Mouse (Mus musculus): Measurements from ENCODE around the gene Prkd2. TPM values are rescaled to one million over a fixed set of nuclear protein-coding genes. Genes with fewer than 3 reads are reported as not detected.

Gene Prkd2
- polyA plus RNA-seq, 1 experiment from 2014 or later, result 2.7 TPM

- Histone ChIP-seq H3K4me1 (replicated peaks) (peaks cover 53% of the 10 kb centered on the region), H3K36me3 (peaks cover 73% of the 10 kb centered on the region), H3K9ac (no peak overlapping the region), H3K9me3 (replicated peaks) (no peaks in the 10 kb centered on the region), H3K4me2 (no peak overlapping the region), H3K27me3 (no peaks in the 10 kb centered on the region), H3K27ac (no peak overlapping the region), H3K4me3 (replicated peaks) (no peak overlapping the region)
- WGBS (ENCODE audit: insufficient replicate concordance), result 84% methylated on average over 3 of the region's 3 CpGs
- DNase-seq, result no peak
- no peak for ATAC-seq (ENCODE audit: low read depth)
Observed at GRCm38 (mm10) chr7:16918670-16919069, 76.0 kb downstream of the Prkd2 start.

- no peaks in the 10 kb centered on the region for H3K9me3 ChIP-seq (replicated peaks)
- peak; percentile 13; the same call in 1 of the 2 replicates for ATAC-seq (ENCODE audit: low read depth)
- no peak overlapping the region for H3K9ac ChIP-seq
- H3K27ac ChIP-seq, result peak overlapping the region; percentile 6; the same call in 1 of the 2 replicates
- H3K4me1 ChIP-seq (replicated peaks), result peaks cover 54% of the 10 kb centered on the region
- H3K36me3 ChIP-seq, result peaks cover 68% of the 10 kb centered on the region
- H3K4me2 ChIP-seq, result no peak overlapping the region
- DNase-seq, result no peak
- no peaks in the 10 kb centered on the region for H3K27me3 ChIP-seq
- H3K4me3 ChIP-seq (replicated peaks), result no peak overlapping the region
- 52% methylated on average over 13 of the region's 13 CpGs for WGBS (ENCODE audit: insufficient replicate concordance)
Observed at GRCm38 (mm10) chr7:16919395-16920149, 76.9 kb downstream of the Prkd2 start.

Other genes starting within 250 kb of the Prkd2 start
- 1.7 and 2.3 TPM in 2 replicates for gene Arhgap35, start 227.9 kb upstream of the Prkd2 start, polyA plus RNA-seq (2015; fragmentation: Nextera tagmentation; extraction: Ambion mirVana)
- not detected in 2 replicates for gene Ceacam15, start 167.2 kb upstream of the Prkd2 start, polyA plus RNA-seq (2015; fragmentation: Nextera tagmentation; extraction: Ambion mirVana)
- gene Ceacam9, start 121.0 kb upstream of the Prkd2 start, polyA plus RNA-seq (2015; fragmentation: Nextera tagmentation; extraction: Ambion mirVana), result not detected in 2 replicates
- 195 and 202 TPM in 2 replicates for gene Ap2s1, start 104.5 kb upstream of the Prkd2 start, polyA plus RNA-seq (2015; fragmentation: Nextera tagmentation; extraction: Ambion mirVana)
- gene Slc1a5, start 61.6 kb upstream of the Prkd2 start, polyA plus RNA-seq (2015; fragmentation: Nextera tagmentation; extraction: Ambion mirVana), result 92.3 and 93.0 TPM in 2 replicates
- 32.8 and 34.0 TPM in 2 replicates for gene Strn4, start 27.0 kb upstream of the Prkd2 start, polyA plus RNA-seq (2015; fragmentation: Nextera tagmentation; extraction: Ambion mirVana)
- gene Fkrp, start 26.2 kb upstream of the Prkd2 start, polyA plus RNA-seq (2015; fragmentation: Nextera tagmentation; extraction: Ambion mirVana), result 10.0 and 10.7 TPM in 2 replicates
- gene Dact3, start 32.4 kb downstream of the Prkd2 start, polyA plus RNA-seq (2015; fragmentation: Nextera tagmentation; extraction: Ambion mirVana), result 0.15 and 0.17 TPM in 2 replicates
- gene Gng8, start 48.9 kb downstream of the Prkd2 start, polyA plus RNA-seq (2015; fragmentation: Nextera tagmentation; extraction: Ambion mirVana), result 0.67 and 0.81 TPM in 2 replicates
- 1.0 and 1.5 TPM in 2 replicates for gene Ptgir, start 63.6 kb downstream of the Prkd2 start, polyA plus RNA-seq (2015; fragmentation: Nextera tagmentation; extraction: Ambion mirVana)
- 92.0 and 102 TPM in 2 replicates for gene Calm3, start 81.2 kb downstream of the Prkd2 start, polyA plus RNA-seq (2015; fragmentation: Nextera tagmentation; extraction: Ambion mirVana)
- gene Pnmal2, start 101.8 kb downstream of the Prkd2 start, polyA plus RNA-seq (2015; fragmentation: Nextera tagmentation; extraction: Ambion mirVana), result 0.34 and 0.61 TPM in 2 replicates
- 0.07 and 0.10 TPM in 2 replicates for gene Pnmal1, start 116.8 kb downstream of the Prkd2 start, polyA plus RNA-seq (2015; fragmentation: Nextera tagmentation; extraction: Ambion mirVana)
- 0.07 and 0.09 TPM in 2 replicates for gene Gm42372, start 140.2 kb downstream of the Prkd2 start, polyA plus RNA-seq (2015; fragmentation: Nextera tagmentation; extraction: Ambion mirVana)
- gene Ccdc8, start 149.8 kb downstream of the Prkd2 start, polyA plus RNA-seq (2015; fragmentation: Nextera tagmentation; extraction: Ambion mirVana), result 2.8 and 3.6 TPM in 2 replicates
- gene Ppp5c, start 185.0 kb downstream of the Prkd2 start, polyA plus RNA-seq (2015; fragmentation: Nextera tagmentation; extraction: Ambion mirVana), result 54.0 and 61.1 TPM in 2 replicates
- gene Hif3a, start 219.5 kb downstream of the Prkd2 start, polyA plus RNA-seq (2015; fragmentation: Nextera tagmentation; extraction: Ambion mirVana), result 12.6 and 14.8 TPM in 2 replicates
- 0.08 and 0.09 TPM in 2 replicates for gene Psg16, start 231.1 kb downstream of the Prkd2 start, polyA plus RNA-seq (2015; fragmentation: Nextera tagmentation; extraction: Ambion mirVana)

All from liver, embryonic 13.5 days (tissue).